Comparison of ENCODE assay signal across 8 mouse cellular contexts in the genomic region with DNA sequence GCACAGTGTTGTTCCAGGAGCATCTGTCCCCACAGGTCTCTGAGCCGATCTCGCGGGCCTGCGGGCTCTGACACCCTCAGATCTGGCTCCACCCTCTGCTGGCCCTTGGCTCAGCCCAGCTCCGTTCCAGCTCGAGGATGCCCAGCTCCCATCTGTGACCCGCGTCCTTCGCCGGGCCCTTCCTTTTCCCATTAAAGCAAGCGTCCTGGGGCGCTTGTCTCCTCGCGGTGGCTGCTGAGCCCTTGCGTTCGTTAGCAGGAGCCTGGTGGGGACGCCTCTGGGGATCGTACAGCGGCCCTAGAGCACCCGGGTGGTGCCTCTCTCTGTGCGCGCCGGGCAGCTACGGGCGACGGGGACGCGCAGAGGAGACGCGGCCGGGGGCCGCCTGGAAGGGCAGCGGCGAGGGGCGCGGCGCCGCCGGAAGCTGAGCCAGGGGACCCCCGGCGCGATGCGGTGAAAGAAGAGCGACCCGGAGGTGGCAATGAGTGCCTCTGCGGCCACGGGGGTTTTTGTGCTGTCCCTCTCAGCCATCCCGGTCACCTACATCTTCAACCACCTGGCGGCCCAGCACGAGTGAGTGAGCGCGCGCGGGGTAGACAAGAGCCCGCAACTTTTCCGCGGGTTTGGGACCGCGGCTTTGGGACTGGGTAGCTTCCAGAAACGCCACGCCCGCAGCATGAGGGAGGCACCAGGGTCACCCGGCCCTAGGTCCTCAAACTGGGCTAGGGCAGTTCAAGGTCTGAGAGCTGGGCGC. TPM values are rescaled to one million over a fixed set of nuclear protein-coding genes. Genes with fewer than 3 reads are reported as not detected.
DNase-seq lines count a peak whose midpoint lies in the region; ATAC-seq and TF ChIP-seq lines count a peak whose summit lies in the region.

A gene (plus strand): TSS at position 34 of the 754 bp plus-strand sequence.

- no peak for TF ChIP-seq POLR2A in cerebellum, adult 2 months (IDR thresholded peaks at IDR 0.05; ENCODE audit: borderline replicate concordance, insufficient read depth, low read length)
- no peak for TF ChIP-seq POLR2A in small intestine, adult 2 months (IDR thresholded peaks at IDR 0.05; ENCODE audit: low read depth, low read length)

- H3K79me2 ChIP-seq in macrophage (ENCODE audit: inconsistent target): peaks cover 38% of the 10 kb centered on the region

- H3K27me3 ChIP-seq in cerebellum, adult 2 months (ENCODE audit: control insufficient read depth, insufficient read depth, low read length): peaks cover 2% of the 10 kb centered on the region; the same call in 1 of the 2 replicates
- peaks cover 52% of the 10 kb centered on the region for H3K27me3 ChIP-seq in embryonic facial prominence, embryonic 15.5 days
- H3K27me3 ChIP-seq in small intestine, adult 2 months (ENCODE audit: control insufficient read depth, insufficient read depth, low read length): peaks cover 13% of the 10 kb centered on the region

- WGBS in cerebellum, adult 2 months: 1% methylated on average over 64 of the region's 64 CpGs
- WGBS in embryonic facial prominence, embryonic 15.5 days: under 1% methylated on average over 64 of the region's 64 CpGs
- under 1% methylated on average over 56 of the region's 64 CpGs for WGBS in macrophage (ENCODE audit: missing documents)
- WGBS in small intestine, adult 2 months: under 1% methylated on average over 64 of the region's 64 CpGs

- no peaks in the 10 kb centered on the region; the same call in 1 of the 2 replicates for H3K4me1 ChIP-seq in cerebellum, adult 2 months (ENCODE audit: control insufficient read depth, insufficient read depth, low read length)
- H3K4me1 ChIP-seq in embryonic facial prominence, embryonic 15.5 days: peaks cover 20% of the 10 kb centered on the region
- H3K4me1 ChIP-seq in small intestine, adult 2 months (ENCODE audit: control insufficient read depth, insufficient read depth, insufficient read length, low read length): peaks cover 12% of the 10 kb centered on the region; the same call in 1 of the 2 replicates

- no peaks in the 10 kb centered on the region for H3K36me3 ChIP-seq in embryonic facial prominence, embryonic 15.5 days
- H3K36me3 ChIP-seq in macrophage (ENCODE audit: inconsistent target): no peaks in the 10 kb centered on the region
- H3K36me3 ChIP-seq in small intestine, adult 2 months (ENCODE audit: control insufficient read depth, insufficient read depth, low read length): no peaks in the 10 kb centered on the region

- peak within 1 kb of the TSS; percentile 59 for H3K9ac ChIP-seq in embryonic facial prominence, embryonic 15.5 days

- H3K4me3 ChIP-seq in cerebellum, adult 2 months (replicated peaks; ENCODE audit: insufficient read depth, low read depth, low read length): peak within 1 kb of the TSS; percentile 6
- H3K4me3 ChIP-seq in embryonic facial prominence, embryonic 15.5 days (replicated peaks): peak within 1 kb of the TSS; percentile 61
- H3K4me3 ChIP-seq in macrophage (ENCODE audit: inconsistent target): peak within 1 kb of the TSS; percentile 74
- H3K4me3 ChIP-seq in small intestine, adult 2 months (ENCODE audit: low read depth, low read length): peak within 1 kb of the TSS; percentile 64

- no peak for TF ChIP-seq CTCF in cerebellum, adult 2 months (IDR thresholded peaks at IDR 0.05; ENCODE audit: borderline replicate concordance, insufficient read depth, low read depth, low read length)
- TF ChIP-seq CTCF in small intestine, adult 2 months (IDR thresholded peaks at IDR 0.05; ENCODE audit: extremely low read depth, insufficient read length, insufficient replicate concordance, low read depth, low read length): no peak

- peak; percentile 59; the same call in 1 of the 2 replicates for ATAC-seq in embryonic facial prominence, embryonic 15.5 days (ENCODE audit: insufficient number of reproducible peaks, low FRiP score, low TSS enrichment, low read depth)

- no peaks in the 10 kb centered on the region for H3K9me3 ChIP-seq in embryonic facial prominence, embryonic 15.5 days (replicated peaks)

- peak within 1 kb of the TSS; percentile 99 for H3K4me2 ChIP-seq in embryonic facial prominence, embryonic 15.5 days (replicated peaks)

- peak; percentile 34 to 36 for DNase-seq in cerebellum, adult 2 months
- DNase-seq in cerebellum, adult 9-11 months: no peak
- DNase-seq in Muller cell, postnatal 12 days (ENCODE audit: inconsistent ontology term): peak; percentile 49
- peak; percentile 49 to 59 for DNase-seq in heart, postnatal 14 days
- DNase-seq in layer of hippocampus, postnatal 36 days: no peak

- H3K27ac ChIP-seq in cerebellum, adult 2 months (ENCODE audit: insufficient read depth, low read length): no peak within 1 kb of the TSS
- H3K27ac ChIP-seq in embryonic facial prominence, embryonic 15.5 days (replicated peaks): peak within 1 kb of the TSS; percentile 44
- H3K27ac ChIP-seq in macrophage: peak within 1 kb of the TSS; percentile 94
- H3K27ac ChIP-seq in small intestine, adult 2 months (ENCODE audit: insufficient read depth, low read depth, low read length): peak within 1 kb of the TSS; percentile 38

- intact Hi-C loops in heart, postnatal 14 days (cut with DNase I): loop anchor here (2.0 kb wide), 1 partner anchor 30 kb away; a partner anchor contains a TSS

RNA-seq across cellular contexts. Expression of the gene that starts here (rescaled TPM):
- polyA plus RNA-seq in cerebellum, adult 2 months (2012; rRNA removed): 39.2 and 40.9 TPM in 2 replicates
- 22.1 and 25.1 TPM in 2 replicates for polyA plus RNA-seq in embryonic facial prominence, embryonic 15.5 days (2015; fragmentation: Nextera tagmentation; extraction: Ambion mirVana)
- 10 to 100 TPM; 18.1 to 18.3 TPM for total RNA-seq in heart, postnatal 14 days (2021)
- total RNA-seq in layer of hippocampus, postnatal 36 days (2021): 10 to 100 TPM; 14.3 to 15.0 TPM
- 100 to 1,000 TPM in 24 of 26 experiments, 10 to 100 TPM in 2; 42.9 to 414 (median 222) TPM for total RNA-seq in macrophage (2018; cell fraction: chromatin; rRNA removed)
- total RNA-seq in macrophage (2018; cell fraction: cytosol; rRNA removed): 100 to 1,000 TPM in 6 of 26 experiments, 10 to 100 TPM in 20; 52.5 to 116 (median 90.3) TPM
- 100 to 1,000 TPM in 22 of 26 experiments, 10 to 100 TPM in 4; 56.2 to 552 (median 176) TPM for total RNA-seq in macrophage (2018; cell fraction: nucleus; rRNA removed)
- 72.9 to 199 TPM (median 101 TPM) in 3 replicates for polyA plus RNA-seq in macrophage (2018)
- 16.3 and 21.2 TPM in 2 replicates for polyA plus RNA-seq in small intestine, adult 2 months (2012; rRNA removed)

Comparison
In these comparisons a context has a peak if more than half of its experiments do, and no peak if none do; other contexts are left out.
1. DNase-seq: peak in cerebellum, adult 2 months (2 of 2), Muller cell, postnatal 12 days (single experiment) and heart, postnatal 14 days (2 of 2); none in cerebellum, adult 9-11 months (single experiment) and layer of hippocampus, postnatal 36 days (0 of 2).
2. H3K4me3 ChIP-seq: peak in every context shown above with its lines; median percentile 74 in macrophage; 64 in small intestine, adult 2 months; 61 in embryonic facial prominence, embryonic 15.5 days; 6 in cerebellum, adult 2 months.